Mouse (Mus musculus) limb, embryonic 14.5 days (tissue): ENCODE measurements around the gene Srpx. TPM values are rescaled to one million over a fixed set of nuclear protein-coding genes. Genes with fewer than 3 reads are reported as not detected.

Experiments used
- ATAC-seq: fragments of 200-750 bp; cut with Nextera tagmentation; 2 replicates; pipeline ENCODE4 v1.8.0; 2017; ENCODE audit warnings: low read depth, moderate number of reproducible peaks, moderate TSS enrichment; ENCODE audit not compliant: low FRiP score
- DNase-seq: peaks from one replicate; pipeline ENCODE4 v3.0.0-alpha.2; 2015; ENCODE audit warnings: low spot score
- H3K27ac ChIP-seq: fragments of 300-500 bp; sonication (generic); replicated peaks from 2 replicates; pipeline ENCODE4 v1.5.1; 2014; ENCODE audit warnings: low read depth, mild to moderate bottlenecking, low read length, moderate library complexity, mixed read lengths
- H3K27me3 ChIP-seq: fragments of 300-500 bp; sonication (generic); 2 replicates; pipeline ENCODE4 v1.6.1; 2014; ENCODE audit warnings: low read length, mixed read lengths; ENCODE audit not compliant: control insufficient read depth, insufficient read depth
- H3K36me3 ChIP-seq: fragments of 300-500 bp; sonication (generic); 2 replicates; pipeline ENCODE4 v1.6.1; 2014; ENCODE audit warnings: mild to moderate bottlenecking, low read length, moderate library complexity, mixed read lengths; ENCODE audit not compliant: control insufficient read depth, insufficient read depth
- H3K4me1 ChIP-seq: fragments of 300-500 bp; sonication (generic); 2 replicates; pipeline ENCODE4 v1.6.1; 2014; ENCODE audit warnings: antibody characterized with exemption, low read length, mixed read lengths; ENCODE audit not compliant: control insufficient read depth, insufficient read depth
- H3K4me2 ChIP-seq: fragments of 300-500 bp; sonication (generic); replicated peaks from 2 replicates; pipeline ENCODE4 v1.6.1; 2014; ENCODE audit warnings: low read depth, mild to moderate bottlenecking, low read length, moderate library complexity; ENCODE audit not compliant: severe bottlenecking
- H3K4me3 ChIP-seq: fragments of 300-500 bp; sonication (generic); replicated peaks from 2 replicates; pipeline ENCODE4 v1.5.1; 2014; ENCODE audit warnings: low read length
- H3K9ac ChIP-seq: fragments of 300-500 bp; sonication (generic); 2 replicates; pipeline ENCODE4 v1.6.1; 2014; ENCODE audit warnings: mild to moderate bottlenecking, low read depth, low read length, moderate library complexity; ENCODE audit not compliant: severe bottlenecking
- H3K9me3 ChIP-seq: fragments of 300-500 bp; sonication (generic); 2 replicates; pipeline ENCODE4 v1.6.1; 2016; ENCODE audit warnings: low read length; ENCODE audit not compliant: control insufficient read depth
- POLR2A ChIP-seq: fragments of 200-500 bp; IDR thresholded peaks from 2 replicates; pipeline ENCODE4 v1.8.0; 2012; ENCODE audit warnings: inconsistent platforms, mild to moderate bottlenecking, moderate library complexity, borderline replicate concordance; ENCODE audit not compliant: insufficient read depth, insufficient read length; ENCODE audit errors: extremely low read depth
- WGBS: fragments of 180-500 bp; shearing (Covaris S2); extraction: QIAGEN DNeasy Blood & Tissue Kit; methylation state at CpG from one replicate; pipeline ENCODE4 v1.1.7; 2014; 5-methylcytosine and 5-hydroxymethylcytosine counted together
- polyA plus RNA-seq, 2 experiments: library from polyadenylated mRNA; depleted of rRNA in 1 of 2; stranded (reverse) in 1 of 2; unstranded in 1 of 2; fragments of >200 nt; fragmentation: Nextera tagmentation in 1 of 2; extraction: Ambion mirVana in 1 of 2; gene quantifications; 2 replicates each; pipeline versions ENCODE4 v1.2.1 to v1.2.3; 2012 to 2014

Gene Srpx
- polyA plus RNA-seq, 2 experiments = 59.6 to 65.1 TPM

DNA sequence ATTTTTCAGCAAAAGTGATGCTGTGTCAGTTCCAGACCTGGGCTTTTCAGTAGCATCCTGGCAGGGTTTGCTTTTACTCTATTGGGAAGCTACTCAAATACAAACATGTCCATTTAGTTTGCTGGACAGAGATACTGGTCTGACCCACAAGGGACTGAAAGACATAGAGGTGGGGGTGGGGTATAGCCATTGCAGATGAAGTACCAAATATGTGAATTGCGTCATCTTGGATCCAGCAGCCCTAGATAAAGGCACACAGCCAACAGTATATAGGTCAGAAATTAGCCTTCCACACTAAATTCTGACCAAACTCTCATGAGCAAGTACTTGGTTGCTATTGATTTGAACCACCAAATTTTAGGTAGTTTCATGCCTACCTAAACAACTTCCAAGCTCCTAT, 14.8 kb downstream of the Srpx start:
- TF ChIP-seq POLR2A = no peak
- Histone ChIP-seq H3K9me3 (no peaks in the 10 kb centered on the region), H3K4me2 (no peak overlapping the region), H3K27me3 (no peaks in the 10 kb centered on the region), H3K27ac (no peak overlapping the region), H3K36me3 (no peaks in the 10 kb centered on the region), H3K9ac (no peak overlapping the region), H3K4me1 (no peaks in the 10 kb centered on the region), H3K4me3 (no peak overlapping the region)
- DNase-seq (no peak), ATAC-seq (no peak)
- 88% methylated on average over 1 of the region's 1 CpGs for WGBS

DNA sequence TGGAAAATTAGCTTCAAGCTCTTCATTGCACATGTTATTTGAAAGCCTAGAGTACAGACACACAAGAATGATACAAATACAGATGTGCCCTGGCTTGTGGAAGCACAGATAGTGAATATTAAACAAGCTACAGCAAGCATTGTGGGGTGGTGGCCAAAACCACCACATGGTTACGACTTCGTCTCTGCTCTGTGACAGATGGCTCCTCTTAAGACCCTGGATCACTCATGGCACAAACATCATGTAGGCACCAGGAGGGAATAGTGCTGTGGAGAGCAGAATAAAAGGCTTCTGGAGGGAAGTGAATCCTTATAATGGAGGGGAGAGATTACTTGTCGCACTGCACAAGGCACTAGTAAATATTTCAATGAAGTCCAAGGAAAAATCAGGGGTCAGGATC, 21.7 kb downstream of the Srpx start:
- H3K36me3 ChIP-seq = no peaks in the 10 kb centered on the region
- no peaks in the 10 kb centered on the region for H3K9me3 ChIP-seq
- no peak overlapping the region for H3K4me2 ChIP-seq
- DNase-seq = no peak
- no peak for TF ChIP-seq POLR2A
- no peak overlapping the region for H3K27ac ChIP-seq
- H3K9ac ChIP-seq = no peak overlapping the region
- WGBS = 55% methylated on average over 3 of the region's 3 CpGs
- no peaks in the 10 kb centered on the region for H3K4me1 ChIP-seq
- no peaks in the 10 kb centered on the region for H3K27me3 ChIP-seq
- no peak overlapping the region for H3K4me3 ChIP-seq
- ATAC-seq = no peak

DNA sequence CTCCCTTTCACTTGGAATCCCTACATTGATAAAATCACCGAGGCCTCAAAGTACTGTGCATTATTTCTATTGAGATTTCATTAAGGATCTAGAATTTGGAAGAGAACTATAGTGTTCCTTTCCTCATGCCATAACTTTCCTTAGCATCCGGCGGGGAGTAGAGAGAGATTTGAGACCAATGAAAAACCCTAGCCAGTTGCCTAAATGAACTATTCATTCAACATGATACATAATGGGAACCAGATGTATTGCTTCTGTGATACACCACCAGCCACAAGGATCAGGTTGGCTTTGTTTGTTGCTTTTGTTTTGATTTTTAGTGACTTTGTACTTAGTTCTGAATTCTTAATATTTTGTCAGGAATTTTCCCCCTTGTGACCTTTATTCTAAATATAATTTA, 37.1 kb downstream of the Srpx start:
- 45% methylated on average over 3 of the region's 3 CpGs for WGBS
- H3K4me1 ChIP-seq = no peaks in the 10 kb centered on the region
- no peak overlapping the region for H3K4me2 ChIP-seq
- H3K9ac ChIP-seq = no peak overlapping the region
- no peak overlapping the region for H3K4me3 ChIP-seq
- no peaks in the 10 kb centered on the region for H3K27me3 ChIP-seq
- no peak for DNase-seq
- H3K36me3 ChIP-seq = no peaks in the 10 kb centered on the region
- no peaks in the 10 kb centered on the region for H3K9me3 ChIP-seq
- no peak for TF ChIP-seq POLR2A
- ATAC-seq = no peak
- no peak overlapping the region for H3K27ac ChIP-seq

DNA sequence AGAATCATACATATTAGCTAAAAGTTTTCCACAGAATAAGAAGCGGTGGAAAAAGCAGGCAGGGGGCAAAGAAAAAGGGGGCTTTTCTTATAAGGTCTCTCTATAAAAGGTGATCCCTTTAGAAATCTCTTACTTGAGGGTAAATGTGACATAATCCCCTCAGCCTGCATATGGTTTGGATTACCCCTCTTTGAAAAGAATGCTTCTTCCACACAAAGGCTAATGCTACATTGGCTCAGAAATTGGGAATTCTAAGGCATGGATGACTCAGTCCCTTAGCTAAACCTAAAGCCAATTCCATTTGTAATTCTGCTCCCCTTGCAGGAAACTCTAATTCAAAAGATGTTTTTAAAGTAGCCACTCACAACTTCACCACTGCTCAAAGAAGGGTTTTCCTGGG, 37.5 kb downstream of the Srpx start:
- Histone ChIP-seq H3K27me3 (no peaks in the 10 kb centered on the region), H3K9me3 (no peaks in the 10 kb centered on the region), H3K4me2 (no peak overlapping the region), H3K36me3 (no peaks in the 10 kb centered on the region), H3K4me1 (no peaks in the 10 kb centered on the region), H3K4me3 (no peak overlapping the region), H3K9ac (no peak overlapping the region), H3K27ac (no peak overlapping the region)
- TF ChIP-seq POLR2A = no peak
- peak; percentile 30 for DNase-seq
- WGBS = 36% methylated on average over 1 of the region's 1 CpGs
- ATAC-seq = no peak

DNA sequence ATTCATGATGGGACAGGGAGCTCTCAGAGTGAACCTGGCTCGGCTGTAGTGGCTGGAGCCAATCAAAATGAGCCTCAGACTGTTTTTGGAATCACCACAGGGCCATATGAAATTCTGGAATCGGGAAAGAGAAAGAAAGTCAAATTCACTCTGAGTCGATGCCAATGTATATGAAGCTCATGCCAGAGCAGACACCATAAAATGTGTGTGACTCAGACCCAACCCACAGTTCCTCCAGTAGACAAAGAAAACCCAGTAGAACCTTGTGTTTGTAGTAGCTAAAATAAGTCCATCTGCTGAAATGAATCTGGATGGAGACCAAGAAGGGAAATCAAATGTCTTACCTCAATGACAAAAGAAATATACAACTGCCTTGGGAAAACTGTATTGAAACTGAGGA, 43.5 kb downstream of the Srpx start:
- Histone ChIP-seq H3K4me2 (no peak overlapping the region), H3K9me3 (no peaks in the 10 kb centered on the region), H3K27ac (no peak overlapping the region), H3K4me1 (no peaks in the 10 kb centered on the region), H3K4me3 (no peak overlapping the region), H3K36me3 (no peaks in the 10 kb centered on the region), H3K27me3 (no peaks in the 10 kb centered on the region), H3K9ac (no peak overlapping the region)
- no peak for TF ChIP-seq POLR2A
- peak; percentile 29 for DNase-seq
- ATAC-seq = no peak
- 67% methylated on average over 3 of the region's 3 CpGs for WGBS

DNA sequence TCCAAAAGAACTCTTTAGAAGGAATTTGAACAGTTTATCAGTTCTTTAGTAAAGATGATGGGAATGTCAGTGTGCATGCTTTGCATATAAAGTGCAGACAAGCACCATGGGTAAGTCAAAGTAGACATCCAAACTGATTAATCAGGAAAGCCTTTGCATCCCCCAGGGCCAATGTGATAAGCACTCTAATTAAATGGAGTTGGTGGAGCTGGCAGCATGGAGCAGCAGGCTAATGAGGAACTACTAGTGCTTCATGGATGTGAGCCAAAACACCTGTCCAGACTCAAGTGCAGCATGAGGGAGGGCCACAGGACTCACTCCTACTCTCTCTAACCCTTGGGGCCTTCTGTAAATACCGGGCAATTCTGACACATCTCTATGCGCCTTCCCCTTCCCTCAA, 46.0 kb downstream of the Srpx start:
- DNase-seq (no peak), ATAC-seq (no peak)
- no peak overlapping the region for H3K4me3 ChIP-seq
- H3K9me3 ChIP-seq = no peaks in the 10 kb centered on the region
- no peak overlapping the region for H3K9ac ChIP-seq
- H3K27me3 ChIP-seq = no peaks in the 10 kb centered on the region
- H3K4me2 ChIP-seq = no peak overlapping the region
- H3K27ac ChIP-seq = no peak overlapping the region
- no peaks in the 10 kb centered on the region for H3K4me1 ChIP-seq
- TF ChIP-seq POLR2A = no peak
- H3K36me3 ChIP-seq = no peaks in the 10 kb centered on the region
- 64% methylated on average over 2 of the region's 2 CpGs for WGBS
